Mouse (Mus musculus) midbrain, embryonic 16.5 days (tissue): ENCODE measurements at regions not wholly inside any gene's neighbourhood (a gene's known extent, or its start where the extent isn't known, plus 50 kb on each side); places are given as distances from the start of the nearest gene placed in this dataset.

Experiments
- ATAC-seq: fragments of 200-750 bp; cut with Nextera tagmentation; 2 replicates; pipeline ENCODE4 v1.8.0; 2017; ENCODE audit warnings: moderate TSS enrichment
- H3K27ac ChIP-seq: fragments of 300-500 bp; sonication (generic); 2 replicates; pipeline ENCODE4 v1.5.1; 2014; ENCODE audit warnings: mild to moderate bottlenecking, low read length, mixed read lengths
- H3K27me3 ChIP-seq: fragments of 300-500 bp; sonication (generic); 2 replicates; pipeline ENCODE4 v1.6.1; 2014; ENCODE audit warnings: low read depth, low read length, mixed read lengths; ENCODE audit not compliant: control insufficient read depth, insufficient read depth
- H3K36me3 ChIP-seq: fragments of 300-500 bp; sonication (generic); 2 replicates; pipeline ENCODE4 v1.6.1; 2014; ENCODE audit warnings: mild to moderate bottlenecking, low read length, moderate library complexity, mixed read lengths; ENCODE audit not compliant: control insufficient read depth, insufficient read depth
- H3K4me1 ChIP-seq: fragments of 300-500 bp; sonication (generic); 2 replicates; pipeline ENCODE4 v1.6.1; 2014; ENCODE audit warnings: mild to moderate bottlenecking, low read length, mixed read lengths; ENCODE audit not compliant: control insufficient read depth, insufficient read depth
- H3K4me2 ChIP-seq: fragments of 300-500 bp; sonication (generic); 2 replicates; pipeline ENCODE4 v1.6.1; 2014; ENCODE audit warnings: mild to moderate bottlenecking, low read length, mixed read lengths
- H3K4me3 ChIP-seq: fragments of 300-500 bp; sonication (generic); 2 replicates; pipeline ENCODE4 v1.5.1; 2014; ENCODE audit warnings: low read depth, mild to moderate bottlenecking, low read length, moderate library complexity, mixed read lengths
- H3K9ac ChIP-seq: fragments of 300-500 bp; sonication (generic); 2 replicates; pipeline ENCODE4 v1.6.1; 2014; ENCODE audit warnings: low read depth, low read length, mixed read lengths
- H3K9me3 ChIP-seq: fragments of 300-500 bp; sonication (generic); replicated peaks from 2 replicates; pipeline ENCODE4 v1.6.1; 2014; ENCODE audit warnings: mild to moderate bottlenecking, low read length, mixed read lengths; ENCODE audit not compliant: control insufficient read depth, poor library complexity, severe bottlenecking
- WGBS: fragments of 180-500 bp; shearing (Covaris S2); extraction: QIAGEN DNeasy Blood & Tissue Kit; methylation state at CpG from one replicate; pipeline ENCODE4 v1.1.7; 2014; 5-methylcytosine and 5-hydroxymethylcytosine counted together

DNA sequence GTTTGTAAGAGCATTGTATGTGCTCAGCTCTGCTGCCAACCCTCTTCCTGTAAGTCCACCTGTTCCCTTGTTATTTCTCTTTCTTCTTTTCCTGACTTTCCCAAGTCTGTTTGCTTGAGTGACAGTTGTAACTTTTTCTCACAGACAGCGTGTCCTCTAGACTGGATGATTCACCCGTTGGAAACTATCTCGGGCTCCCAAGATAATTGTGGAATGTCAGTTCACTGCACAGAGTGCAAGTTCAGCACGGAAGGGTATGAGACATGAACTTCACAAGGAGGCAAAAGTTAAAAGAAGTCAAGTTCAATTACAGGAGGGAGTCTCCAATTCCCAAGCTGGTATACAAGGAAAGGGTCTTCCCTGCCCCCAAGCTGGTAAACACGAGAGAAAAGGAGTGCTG is 112.5 kb upstream of the Gm5148 start:
- Histone ChIP-seq H3K4me1 (no peaks in the 10 kb centered on the region), H3K4me3 (no peak overlapping the region), H3K27ac (no peak overlapping the region), H3K9me3 (no peaks in the 10 kb centered on the region), H3K36me3 (no peaks in the 10 kb centered on the region), H3K9ac (no peak overlapping the region), H3K27me3 (no peaks in the 10 kb centered on the region), H3K4me2 (no peak overlapping the region)
- ATAC-seq: no peak
- WGBS: 85% methylated on average over 5 of the region's 5 CpGs

DNA sequence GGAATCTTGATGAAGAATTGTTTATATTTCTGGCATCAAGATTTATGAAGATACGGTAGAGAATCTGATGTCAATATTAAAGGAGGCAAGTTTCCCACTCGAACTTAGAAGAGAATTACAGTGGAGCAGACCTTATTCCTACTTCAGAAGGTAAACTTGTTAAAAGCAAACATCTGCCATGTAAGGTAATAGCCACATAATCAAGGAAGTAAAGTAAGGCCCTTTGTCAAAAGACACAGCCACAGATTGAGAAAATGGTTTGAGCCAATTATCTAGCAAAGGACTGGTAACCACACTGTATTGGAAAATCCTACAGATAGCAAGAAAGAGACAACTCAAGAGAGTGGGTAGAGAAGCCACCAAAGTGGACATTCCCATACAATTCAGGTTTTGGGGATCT is 111.4 kb upstream of the Gm5148 start:
- H3K36me3 ChIP-seq: no peaks in the 10 kb centered on the region
- no peaks in the 10 kb centered on the region for H3K27me3 ChIP-seq
- no peak overlapping the region for H3K9ac ChIP-seq
- no peak overlapping the region for H3K27ac ChIP-seq
- 90% methylated on average over 2 of the region's 2 CpGs for WGBS
- H3K4me2 ChIP-seq: no peak overlapping the region
- ATAC-seq: no peak
- H3K4me3 ChIP-seq: no peak overlapping the region
- no peaks in the 10 kb centered on the region for H3K9me3 ChIP-seq
- no peaks in the 10 kb centered on the region for H3K4me1 ChIP-seq

DNA sequence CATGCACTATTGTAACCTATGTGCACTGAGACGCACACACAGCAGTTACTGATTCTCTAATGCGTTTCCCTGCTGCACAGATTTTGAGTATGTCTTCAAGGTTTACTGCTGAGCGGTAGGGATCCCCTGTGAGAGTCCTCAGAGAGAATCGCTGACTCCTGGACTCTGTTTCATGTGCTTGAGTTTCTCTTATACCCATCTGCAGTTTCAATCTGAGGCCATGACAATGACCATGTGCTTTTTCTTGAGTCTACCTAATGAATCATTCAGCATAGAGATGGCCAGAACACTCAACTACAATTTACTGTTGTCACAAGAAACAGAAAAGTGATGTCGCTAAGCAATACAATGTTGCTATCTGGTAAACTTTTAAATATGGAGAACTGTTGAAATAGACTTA is 110.8 kb upstream of the Gm5148 start:
- WGBS: 87% methylated on average over 5 of the region's 5 CpGs

DNA sequence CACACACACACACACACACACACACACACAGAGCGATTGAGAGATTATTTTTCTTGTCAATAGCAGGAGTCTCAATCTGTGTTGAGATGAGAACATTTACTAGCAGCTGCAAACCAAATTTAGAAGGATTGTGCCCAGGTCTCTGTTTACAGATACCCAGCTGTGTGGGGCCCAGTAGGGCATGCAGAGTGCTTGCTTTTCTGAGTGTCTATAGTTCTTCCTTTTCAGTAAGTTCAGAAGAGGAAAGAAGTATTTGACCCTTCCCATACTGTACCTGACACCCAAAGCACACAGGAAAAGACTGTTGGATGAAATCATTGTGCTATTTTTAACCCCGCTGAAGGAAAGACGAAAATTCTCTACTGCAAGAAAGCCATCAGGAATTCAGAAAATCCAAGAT is 110.3 kb upstream of the Gm5148 start:
- Histone ChIP-seq H3K9me3 (no peaks in the 10 kb centered on the region), H3K4me2 (no peak overlapping the region), H3K27ac (no peak overlapping the region), H3K27me3 (no peaks in the 10 kb centered on the region), H3K9ac (no peak overlapping the region), H3K4me1 (no peaks in the 10 kb centered on the region), H3K36me3 (no peaks in the 10 kb centered on the region), H3K4me3 (no peak overlapping the region)
- WGBS: 84% methylated on average over 3 of the region's 3 CpGs
- no peak for ATAC-seq

More for the DNA sequence above, 110.8 kb upstream of the Gm5148 start:
- Histone ChIP-seq H3K36me3 (no peaks in the 10 kb centered on the region), H3K9me3 (no peaks in the 10 kb centered on the region), H3K27me3 (no peaks in the 10 kb centered on the region), H3K9ac (no peak overlapping the region), H3K27ac (no peak overlapping the region), H3K4me2 (no peak overlapping the region), H3K4me1 (no peaks in the 10 kb centered on the region), H3K4me3 (no peak overlapping the region)
- ATAC-seq: no peak

DNA sequence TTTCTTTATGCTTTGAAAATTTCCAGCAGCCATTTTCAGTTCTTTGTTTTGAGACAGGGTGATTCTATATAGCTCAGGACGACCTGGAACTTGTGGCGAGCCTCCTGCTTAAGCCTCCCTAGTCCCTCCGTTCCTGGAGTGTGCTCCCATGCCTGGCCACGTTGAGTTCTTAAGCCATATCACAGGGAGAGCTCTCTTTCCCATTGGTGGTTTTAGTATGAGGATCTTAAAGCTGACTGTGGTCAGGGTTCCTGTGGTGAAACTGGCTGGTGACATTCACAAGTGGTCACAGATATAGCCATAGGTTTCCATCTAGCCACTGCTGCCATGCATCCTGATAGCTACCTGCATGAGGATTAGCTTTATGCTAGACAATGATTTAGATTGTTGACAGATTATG is 109.1 kb upstream of the Gm5148 start:
- Histone ChIP-seq H3K9me3 (no peaks in the 10 kb centered on the region), H3K27ac (no peak overlapping the region), H3K36me3 (no peaks in the 10 kb centered on the region), H3K4me2 (no peak overlapping the region), H3K27me3 (no peaks in the 10 kb centered on the region), H3K9ac (no peak overlapping the region), H3K4me1 (no peaks in the 10 kb centered on the region), H3K4me3 (no peak overlapping the region)
- no peak for ATAC-seq
- WGBS: 80% methylated on average over 4 of the region's 4 CpGs

DNA sequence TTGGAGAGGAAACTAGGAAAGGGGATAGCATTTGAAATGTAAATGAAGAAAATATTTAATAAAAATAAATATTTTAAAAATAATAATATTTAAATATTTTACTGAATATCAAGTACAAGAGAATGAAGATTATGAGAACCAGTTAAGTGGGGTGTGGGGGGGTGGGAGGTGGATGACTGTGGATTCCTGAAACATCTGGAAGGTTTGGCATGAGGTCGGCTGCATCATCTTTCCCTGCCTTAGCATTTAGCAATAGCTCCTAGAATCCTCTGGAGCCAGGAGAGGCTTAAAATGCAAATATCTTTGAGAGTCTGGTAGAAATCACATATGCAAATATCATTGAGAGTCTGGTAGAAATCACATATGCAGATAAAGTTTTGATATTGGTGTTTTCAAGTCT is 103.3 kb upstream of the Gm5148 start:
- H3K4me3 ChIP-seq: no peak overlapping the region
- H3K27me3 ChIP-seq: no peaks in the 10 kb centered on the region
- 83% methylated on average over 1 of the region's 1 CpGs for WGBS
- H3K9ac ChIP-seq: no peak overlapping the region
- no peak overlapping the region for H3K4me2 ChIP-seq
- ATAC-seq: no peak
- H3K27ac ChIP-seq: no peak overlapping the region
- no peaks in the 10 kb centered on the region for H3K4me1 ChIP-seq
- no peaks in the 10 kb centered on the region for H3K9me3 ChIP-seq
- H3K36me3 ChIP-seq: no peaks in the 10 kb centered on the region

DNA sequence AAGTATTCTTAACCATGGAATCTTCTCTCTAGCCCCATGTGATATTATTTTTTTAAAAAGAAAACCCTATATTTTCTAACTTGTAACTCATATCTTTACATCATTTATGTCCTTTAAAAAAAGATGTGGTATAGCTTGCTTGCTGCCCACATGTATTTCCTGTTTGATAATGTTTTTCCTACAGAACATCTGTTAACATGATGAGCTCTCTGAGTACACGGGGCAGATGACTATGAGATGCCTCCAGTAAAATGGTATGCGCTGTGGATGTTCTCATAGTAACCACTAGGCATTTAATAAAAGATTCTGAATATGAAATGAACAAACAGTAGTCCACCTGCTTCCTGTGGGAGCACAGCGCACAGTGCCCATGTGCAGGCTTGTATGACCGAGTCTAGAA is 101.3 kb upstream of the Gm5148 start:
- Histone ChIP-seq H3K9me3 (no peaks in the 10 kb centered on the region), H3K27me3 (no peaks in the 10 kb centered on the region), H3K4me1 (no peaks in the 10 kb centered on the region), H3K4me3 (no peak overlapping the region), H3K4me2 (no peak overlapping the region), H3K9ac (no peak overlapping the region), H3K36me3 (no peaks in the 10 kb centered on the region), H3K27ac (no peak overlapping the region)
- ATAC-seq: no peak
- 96% methylated on average over 4 of the region's 4 CpGs for WGBS

DNA sequence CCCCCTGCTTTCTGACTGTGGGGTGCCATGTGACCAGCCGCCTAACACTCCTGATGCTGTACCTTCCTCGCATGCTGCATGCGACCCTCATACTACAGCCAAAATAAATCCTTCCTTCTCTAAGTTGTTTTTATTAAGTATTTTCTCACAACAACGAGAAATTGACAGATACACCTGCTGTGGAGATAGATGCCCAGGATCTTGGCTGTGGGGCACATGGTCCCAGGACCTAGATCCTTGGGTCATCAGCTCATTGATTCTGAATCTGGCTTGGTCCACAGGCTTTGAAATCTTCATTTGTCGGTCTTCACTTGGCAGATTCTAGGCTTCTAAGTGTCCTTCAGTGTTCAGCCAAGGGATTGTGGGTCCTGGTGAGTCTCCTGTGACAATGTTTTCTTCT is 100.4 kb upstream of the Gm5148 start:
- H3K4me1 ChIP-seq: no peaks in the 10 kb centered on the region
- H3K27me3 ChIP-seq: no peaks in the 10 kb centered on the region
- no peak overlapping the region for H3K4me2 ChIP-seq
- no peaks in the 10 kb centered on the region for H3K9me3 ChIP-seq
- H3K36me3 ChIP-seq: no peaks in the 10 kb centered on the region
- no peak overlapping the region for H3K9ac ChIP-seq
- WGBS: 98% methylated on average over 5 of the region's 5 CpGs
- H3K27ac ChIP-seq: no peak overlapping the region
- ATAC-seq: no peak
- no peak overlapping the region for H3K4me3 ChIP-seq

DNA sequence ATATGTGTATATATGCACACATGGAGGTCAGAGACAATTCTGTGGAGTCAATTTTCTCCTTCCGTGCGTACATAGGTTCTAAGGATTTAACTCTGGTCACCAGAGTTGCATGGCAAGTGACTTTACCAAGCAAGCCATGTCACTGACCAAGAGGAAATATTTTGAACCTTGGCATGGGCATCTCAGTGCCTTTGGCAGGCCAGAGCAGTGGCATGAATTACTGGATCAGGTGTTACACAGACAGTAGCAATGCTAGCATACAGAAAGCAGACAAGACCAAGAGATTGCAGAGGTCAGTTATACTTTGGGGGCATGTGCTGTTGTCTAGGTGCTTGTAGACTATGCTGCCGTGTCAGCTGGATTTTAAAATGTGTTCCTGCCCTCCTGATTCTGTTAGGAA is 95.2 kb upstream of the Gm5148 start:
- Histone ChIP-seq H3K4me2 (no peak overlapping the region), H3K9ac (no peak overlapping the region), H3K27me3 (no peaks in the 10 kb centered on the region), H3K27ac (no peak overlapping the region), H3K9me3 (no peaks in the 10 kb centered on the region), H3K4me3 (no peak overlapping the region), H3K36me3 (no peaks in the 10 kb centered on the region), H3K4me1 (no peaks in the 10 kb centered on the region)
- no peak for ATAC-seq
- 93% methylated on average over 3 of the region's 3 CpGs for WGBS

DNA sequence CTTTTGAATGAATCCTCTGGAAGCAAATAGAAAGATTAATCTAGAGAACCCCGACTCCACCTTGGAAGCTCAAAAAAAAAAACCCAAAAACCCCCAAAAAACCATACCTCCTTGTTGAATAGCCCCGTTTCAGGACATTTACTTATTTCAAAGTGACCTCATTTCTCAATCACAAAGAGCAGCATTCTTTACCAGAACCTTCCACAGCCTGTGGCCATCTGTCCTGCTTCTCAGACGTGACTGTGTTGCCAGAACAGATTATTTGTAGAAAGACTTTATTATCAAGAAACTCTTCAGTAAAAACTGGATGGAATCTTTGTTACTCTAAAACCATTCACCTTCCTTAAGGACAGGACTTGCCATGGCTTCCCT is 93.1 kb upstream of the Gm5148 start:
- no peaks in the 10 kb centered on the region for H3K36me3 ChIP-seq

More for the DNA sequence above, 93.1 kb upstream of the Gm5148 start:
- Histone ChIP-seq H3K27me3 (no peaks in the 10 kb centered on the region), H3K9ac (no peak overlapping the region), H3K4me1 (no peaks in the 10 kb centered on the region), H3K4me2 (no peak overlapping the region), H3K27ac (no peak overlapping the region), H3K4me3 (no peak overlapping the region), H3K9me3 (no peaks in the 10 kb centered on the region)
- no peak for ATAC-seq
- 46% methylated on average over 3 of the region's 3 CpGs for WGBS
